Mouse (Mus musculus) liver, adult 2 months (tissue): ENCODE data around the gene Slc3a1. TPM values are rescaled to one million over a fixed set of nuclear protein-coding genes. Genes with fewer than 3 reads are reported as not detected.
A peak's percentile ranks its signal among the peaks of the same experiment; 100 is the strongest.

Source experiments
- DNase-seq: peaks from one replicate; pipeline ENCODE4 v3.0.0-alpha.2; 2011; ENCODE audit warnings: low read depth, low spot score; ENCODE audit errors: extremely low read depth
- H3K27ac ChIP-seq: fragments of 200-500 bp; replicated peaks from 2 replicates; pipeline ENCODE4 v1.5.1; 2012; ENCODE audit warnings: low read depth, mild to moderate bottlenecking, control low read depth, inconsistent platforms, low read length; ENCODE audit not compliant: insufficient read depth
- H3K27me3 ChIP-seq: fragments of 200-500 bp; 2 replicates; pipeline ENCODE4 v1.6.1; 2012; ENCODE audit warnings: mild to moderate bottlenecking, moderate library complexity, low read length, inconsistent platforms; ENCODE audit not compliant: control insufficient read depth, insufficient read depth
- H3K36me3 ChIP-seq: fragments of 200-500 bp; 2 replicates; pipeline ENCODE4 v1.6.1; 2012; ENCODE audit warnings: low read length, inconsistent platforms; ENCODE audit not compliant: control insufficient read depth, insufficient read depth
- H3K4me1 ChIP-seq: fragments of 200-500 bp; 2 replicates; pipeline ENCODE4 v1.6.1; 2011; ENCODE audit warnings: low read length; ENCODE audit not compliant: control insufficient read depth, insufficient read depth
- H3K4me3 ChIP-seq: fragments of 200-500 bp; 2 replicates; pipeline ENCODE4 v1.5.1; 2011; ENCODE audit warnings: low read depth, mild to moderate bottlenecking, control low read depth, low read length, moderate library complexity; ENCODE audit not compliant: insufficient read depth
- H3K79me2 ChIP-seq: fragments of 200-500 bp; 2 replicates; pipeline ENCODE4 v1.6.1; 2012; ENCODE audit warnings: inconsistent platforms, mild to moderate bottlenecking, low read length, moderate library complexity; ENCODE audit not compliant: control insufficient read depth, insufficient read depth
- H3K9ac ChIP-seq: fragments of 200-500 bp; 2 replicates; pipeline ENCODE4 v1.6.1; 2012; ENCODE audit warnings: low read depth, mild to moderate bottlenecking, control low read depth, inconsistent platforms, low read length
- CTCF ChIP-seq: fragments of 200-500 bp; IDR thresholded peaks from 2 replicates; pipeline ENCODE4 v1.5.1; 2011; ENCODE audit warnings: low read depth, low read length, control low read depth
- POLR2A ChIP-seq: fragments of 200-500 bp; IDR thresholded peaks from 2 replicates; pipeline ENCODE4 v1.6.1; 2011; ENCODE audit warnings: low read length, control low read depth; ENCODE audit not compliant: insufficient read depth; ENCODE audit errors: extremely low read depth
- WGBS: fragments of 180-500 bp; shearing (Covaris S2); methylation state at CpG from one replicate; pipeline ENCODE4 v1.1.7; 2018; 5-methylcytosine and 5-hydroxymethylcytosine counted together
- polyA plus RNA-seq: library from polyadenylated mRNA; depleted of rRNA; stranded (reverse); fragments of >200 nt; gene quantifications from 2 replicates; pipeline ENCODE4 v1.2.3, GENCODE M21; 2012
- total RNA-seq: library from RNA; depleted of rRNA; stranded (reverse); fragments of >200 nt; gene quantifications from 2 replicates; pipeline ENCODE4 v1.2.3, GENCODE M21; 2014

Slc3a1 gene
- total and polyA plus RNA-seq, 2 experiments, result 16.3 to 50.2 TPM

- Histone ChIP-seq H3K79me2 (no peaks in the 10 kb centered on the region), H3K36me3 (no peaks in the 10 kb centered on the region)
- 34% methylated on average over 5 of the region's 5 CpGs for WGBS
Observed at GRCm38 (mm10) chr17:85044466-85044865, 16.3 kb downstream of the Slc3a1 start.

GRCm38 (mm10) chr17:85045160-85045559, 17.0 kb downstream of the Slc3a1 start:
- no peak overlapping the region for H3K4me3 ChIP-seq
- H3K27ac ChIP-seq, result peak overlapping the region; percentile 62
- peak; percentile 50 for DNase-seq
- 60% methylated on average over 12 of the region's 12 CpGs for WGBS
- no peaks in the 10 kb centered on the region for H3K79me2 ChIP-seq
- H3K27me3 ChIP-seq, result no peaks in the 10 kb centered on the region
- peaks cover 45% of the 10 kb centered on the region for H3K4me1 ChIP-seq
- H3K36me3 ChIP-seq, result no peaks in the 10 kb centered on the region
- peak overlapping the region; percentile 9 for H3K9ac ChIP-seq
- TF ChIP-seq CTCF (0 out of 2 replicates have a peak, but pooled peaks have one; percentile 26), POLR2A (no peak)

More at GRCm38 (mm10) chr17:85044466-85044865, 16.3 kb downstream of the Slc3a1 start:
- Histone ChIP-seq H3K4me3 (no peak overlapping the region), H3K27me3 (no peaks in the 10 kb centered on the region), H3K9ac (no peak overlapping the region; the same call in 1 of the 2 replicates), H3K4me1 (peaks cover 47% of the 10 kb centered on the region), H3K27ac (peak overlapping the region; percentile 90)
- peak; percentile 99 for DNase-seq
- TF ChIP-seq CTCF, result no peak
- no peak for TF ChIP-seq POLR2A

DNA sequence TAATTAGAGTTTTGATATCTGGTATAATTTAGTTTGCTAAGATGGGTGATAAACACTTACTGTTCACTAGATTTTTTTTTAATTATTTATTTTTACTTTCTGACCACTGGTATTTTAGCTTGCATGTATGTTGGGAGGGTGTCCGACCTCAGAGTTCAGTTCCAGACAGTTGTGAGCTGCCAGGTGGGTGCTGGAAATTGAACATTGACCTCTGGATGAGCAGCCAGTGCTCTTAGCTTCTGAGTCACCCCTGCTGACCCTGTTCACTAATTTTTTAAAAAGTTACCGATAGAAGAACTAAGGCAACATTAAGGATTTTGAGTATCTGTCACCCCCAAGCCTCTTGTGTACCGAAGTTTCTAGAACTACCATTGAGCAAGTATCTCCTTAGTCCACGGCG, 20.2 kb downstream of the Slc3a1 start:
- H3K27ac ChIP-seq, result peak overlapping the region; percentile 76

GRCm38 (mm10) chr17:85058276-85058675, 30.1 kb downstream of the Slc3a1 start:
- H3K27ac ChIP-seq, result no peak overlapping the region
- peaks cover 17% of the 10 kb centered on the region; the same call in 1 of the 2 replicates for H3K36me3 ChIP-seq
- no peak for DNase-seq
- H3K9ac ChIP-seq, result no peak overlapping the region
- H3K4me1 ChIP-seq, result peaks cover 6% of the 10 kb centered on the region
- WGBS, result 95% methylated on average over 7 of the region's 7 CpGs
- TF ChIP-seq CTCF, result no peak
- H3K4me3 ChIP-seq, result no peak overlapping the region
- H3K27me3 ChIP-seq, result no peaks in the 10 kb centered on the region
- no peaks in the 10 kb centered on the region for H3K79me2 ChIP-seq

More for the DNA sequence above, 20.2 kb downstream of the Slc3a1 start:
- H3K4me1 ChIP-seq, result peaks cover 35% of the 10 kb centered on the region
- TF ChIP-seq CTCF, result no peak
- no peak for TF ChIP-seq POLR2A
- 58% methylated on average over 5 of the region's 5 CpGs for WGBS
- no peaks in the 10 kb centered on the region for H3K27me3 ChIP-seq
- DNase-seq, result peak; percentile 85
- H3K79me2 ChIP-seq, result no peaks in the 10 kb centered on the region
- no peak overlapping the region; the same call in 1 of the 2 replicates for H3K9ac ChIP-seq
- H3K4me3 ChIP-seq, result no peak overlapping the region
- no peaks in the 10 kb centered on the region for H3K36me3 ChIP-seq

DNA sequence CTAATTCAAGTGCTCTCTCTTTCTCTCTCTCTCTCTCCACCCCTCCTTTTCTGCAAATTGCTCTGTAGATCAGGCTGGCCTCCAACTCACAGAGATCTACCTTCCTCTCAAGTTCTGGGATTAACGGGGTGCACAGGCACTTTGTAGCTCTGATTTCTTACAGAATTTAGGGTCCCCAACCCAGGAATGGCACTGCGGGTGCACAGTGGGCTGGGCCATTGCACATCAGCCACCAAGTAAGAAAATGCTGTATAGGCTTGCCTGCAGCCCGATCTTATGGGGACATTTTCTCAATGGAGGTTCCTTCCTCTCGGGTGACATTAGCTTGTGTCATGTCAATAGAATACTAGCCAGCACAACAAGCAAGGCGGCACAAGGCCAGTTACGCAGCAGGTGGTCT, 31.0 kb downstream of the Slc3a1 start:
- TF ChIP-seq CTCF, result no peak
- no peak for TF ChIP-seq POLR2A
- peaks cover 6% of the 10 kb centered on the region for H3K4me1 ChIP-seq
- DNase-seq, result no peak
- 92% methylated on average over 6 of the region's 6 CpGs for WGBS
- H3K27ac ChIP-seq, result no peak overlapping the region
- H3K79me2 ChIP-seq, result no peaks in the 10 kb centered on the region
- no peak overlapping the region for H3K9ac ChIP-seq
- no peak overlapping the region for H3K4me3 ChIP-seq
- H3K36me3 ChIP-seq, result peaks cover 17% of the 10 kb centered on the region; the same call in 1 of the 2 replicates
- no peaks in the 10 kb centered on the region for H3K27me3 ChIP-seq

DNA sequence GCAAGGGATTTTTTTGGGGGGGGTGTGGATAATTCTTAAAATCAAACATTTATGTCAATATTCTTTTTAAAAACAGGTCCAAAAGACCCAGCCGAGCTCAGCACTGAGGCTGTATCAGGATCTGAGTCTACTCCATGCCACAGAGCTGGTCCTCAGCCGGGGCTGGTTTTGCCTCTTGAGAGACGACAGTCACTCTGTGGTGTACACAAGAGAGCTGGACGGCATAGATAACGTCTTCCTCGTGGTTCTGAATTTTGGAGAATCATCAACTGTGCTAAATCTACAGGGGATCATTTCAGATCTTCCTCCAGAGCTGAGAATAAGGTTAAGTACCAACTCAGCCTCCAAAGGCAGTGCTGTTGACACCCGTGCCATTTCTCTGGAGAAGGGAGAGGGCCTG, 35.4 kb downstream of the Slc3a1 start:
- H3K4me3 ChIP-seq, result no peak overlapping the region
- no peak overlapping the region for H3K9ac ChIP-seq
- no peaks in the 10 kb centered on the region for H3K4me1 ChIP-seq
- TF ChIP-seq CTCF (no peak), POLR2A (no peak)
- H3K27me3 ChIP-seq, result no peaks in the 10 kb centered on the region
- H3K36me3 ChIP-seq, result peaks cover 34% of the 10 kb centered on the region; the same call in 1 of the 2 replicates
- no peak overlapping the region for H3K27ac ChIP-seq
- H3K79me2 ChIP-seq, result no peaks in the 10 kb centered on the region
- WGBS, result 90% methylated on average over 7 of the region's 7 CpGs
- no peak for DNase-seq
